Mouse (Mus musculus) kidney, embryonic 14.5 days (tissue): ENCODE data around the gene Boc. TPM values are rescaled to one million over a fixed set of nuclear protein-coding genes. Genes with fewer than 3 reads are reported as not detected.

Source experiments
- ATAC-seq: fragments of 200-750 bp; cut with Nextera tagmentation; 2 replicates; pipeline ENCODE4 v1.8.0; 2017; ENCODE audit warnings: moderate number of reproducible peaks, mild to moderate bottlenecking, moderate TSS enrichment, moderate library complexity; ENCODE audit not compliant: low FRiP score, low TSS enrichment
- H3K27ac ChIP-seq: fragments of 300-500 bp; sonication (generic); 2 replicates; pipeline ENCODE4 v1.5.1; 2014; ENCODE audit warnings: low read depth, mild to moderate bottlenecking, low read length, moderate library complexity, mixed read lengths
- H3K27me3 ChIP-seq: fragments of 300-500 bp; sonication (generic); 2 replicates; pipeline ENCODE4 v1.6.1; 2014; ENCODE audit warnings: mild to moderate bottlenecking, low read length; ENCODE audit not compliant: control insufficient read depth, insufficient read depth
- H3K36me3 ChIP-seq: fragments of 300-500 bp; sonication (generic); 2 replicates; pipeline ENCODE4 v1.6.1; 2014; ENCODE audit warnings: low read length, mixed read lengths; ENCODE audit not compliant: control insufficient read depth, insufficient read depth
- H3K4me1 ChIP-seq: fragments of 300-500 bp; sonication (generic); 2 replicates; pipeline ENCODE4 v1.6.1; 2014; ENCODE audit warnings: low read length, mixed read lengths; ENCODE audit not compliant: control insufficient read depth, insufficient read depth
- H3K4me2 ChIP-seq: fragments of 300-500 bp; sonication (generic); replicated peaks from 2 replicates; pipeline ENCODE4 v1.6.1; 2014; ENCODE audit warnings: low read depth, mild to moderate bottlenecking, low read length
- H3K4me3 ChIP-seq: fragments of 300-500 bp; sonication (generic); 2 replicates; pipeline ENCODE4 v1.5.1; 2014; ENCODE audit warnings: mild to moderate bottlenecking, low read length
- H3K9ac ChIP-seq: fragments of 300-500 bp; sonication (generic); 2 replicates; pipeline ENCODE4 v1.6.1; 2014; ENCODE audit warnings: low read depth, mild to moderate bottlenecking, low read length, moderate library complexity
- H3K9me3 ChIP-seq: fragments of 300-500 bp; sonication (generic); 2 replicates; pipeline ENCODE4 v1.6.1; 2016; ENCODE audit warnings: low read length; ENCODE audit not compliant: control insufficient read depth
- WGBS: fragments of 180-500 bp; shearing (Covaris S2); extraction: QIAGEN DNeasy Blood & Tissue Kit; methylation state at CpG from one replicate; pipeline ENCODE4 v1.1.7; 2014; 5-methylcytosine and 5-hydroxymethylcytosine counted together
- polyA plus RNA-seq: library from polyadenylated mRNA; unstranded; fragments of >200 nt; fragmentation: Nextera tagmentation; extraction: Ambion mirVana; gene quantifications from 2 replicates; pipeline ENCODE4 v1.2.1, GENCODE M21; 2014

Boc gene
- polyA plus RNA-seq, 1 experiment from 2014 or later = 23.5 TPM

DNA sequence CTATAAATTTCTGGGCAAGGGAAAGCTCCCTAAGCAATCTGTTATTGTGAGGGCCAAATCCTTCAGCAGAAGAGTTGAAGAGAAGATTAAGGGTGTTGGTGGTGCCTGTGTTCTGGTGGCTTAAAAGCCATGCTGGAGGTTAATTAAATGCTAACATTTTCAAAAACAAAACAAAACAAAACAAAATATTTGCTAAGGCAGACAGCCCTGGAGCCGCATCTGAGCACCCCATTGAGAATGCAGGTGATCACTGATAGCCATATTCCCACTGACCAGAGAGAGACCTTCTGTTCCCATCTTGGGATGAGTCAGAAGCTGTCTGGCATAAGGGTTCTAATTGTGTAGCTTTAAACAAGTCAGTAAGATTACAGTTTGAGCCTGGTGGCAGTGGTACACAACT is 19.9 kb upstream of the Boc start:
- no peak overlapping the region for H3K4me3 ChIP-seq
- H3K27ac ChIP-seq = no peak overlapping the region
- no peaks in the 10 kb centered on the region for H3K9me3 ChIP-seq
- H3K4me2 ChIP-seq = no peak overlapping the region
- 81% methylated on average over 1 of the region's 1 CpGs for WGBS
- no peaks in the 10 kb centered on the region for H3K36me3 ChIP-seq
- no peak for ATAC-seq
- H3K4me1 ChIP-seq = peaks cover 15% of the 10 kb centered on the region
- no peak overlapping the region for H3K9ac ChIP-seq
- no peaks in the 10 kb centered on the region for H3K27me3 ChIP-seq

DNA sequence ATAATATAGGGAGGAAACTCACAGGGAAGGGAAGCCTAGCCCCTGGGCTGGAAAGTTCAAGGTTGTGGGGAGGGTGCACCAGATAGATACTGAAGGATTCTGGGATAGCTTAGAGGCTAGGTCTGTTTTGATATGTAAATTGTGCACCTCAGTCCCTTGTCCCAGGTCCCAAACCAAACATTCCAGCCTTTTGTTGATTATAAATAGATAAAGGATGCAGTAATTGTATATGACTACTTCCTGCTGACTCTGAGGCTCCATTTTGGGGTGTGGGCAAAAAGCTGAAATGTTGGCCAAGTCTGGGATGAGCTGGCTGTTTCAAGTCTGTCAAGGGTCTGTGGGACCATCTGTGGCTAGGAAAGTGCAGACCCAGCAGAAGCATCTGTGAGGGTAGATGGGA is 9.4 kb upstream of the Boc start:
- Histone ChIP-seq H3K4me2 (no peak overlapping the region), H3K9ac (no peak overlapping the region), H3K9me3 (no peaks in the 10 kb centered on the region), H3K4me1 (peaks cover 12% of the 10 kb centered on the region), H3K4me3 (no peak overlapping the region), H3K27me3 (no peaks in the 10 kb centered on the region), H3K27ac (no peak overlapping the region), H3K36me3 (no peaks in the 10 kb centered on the region)
- ATAC-seq = no peak

DNA sequence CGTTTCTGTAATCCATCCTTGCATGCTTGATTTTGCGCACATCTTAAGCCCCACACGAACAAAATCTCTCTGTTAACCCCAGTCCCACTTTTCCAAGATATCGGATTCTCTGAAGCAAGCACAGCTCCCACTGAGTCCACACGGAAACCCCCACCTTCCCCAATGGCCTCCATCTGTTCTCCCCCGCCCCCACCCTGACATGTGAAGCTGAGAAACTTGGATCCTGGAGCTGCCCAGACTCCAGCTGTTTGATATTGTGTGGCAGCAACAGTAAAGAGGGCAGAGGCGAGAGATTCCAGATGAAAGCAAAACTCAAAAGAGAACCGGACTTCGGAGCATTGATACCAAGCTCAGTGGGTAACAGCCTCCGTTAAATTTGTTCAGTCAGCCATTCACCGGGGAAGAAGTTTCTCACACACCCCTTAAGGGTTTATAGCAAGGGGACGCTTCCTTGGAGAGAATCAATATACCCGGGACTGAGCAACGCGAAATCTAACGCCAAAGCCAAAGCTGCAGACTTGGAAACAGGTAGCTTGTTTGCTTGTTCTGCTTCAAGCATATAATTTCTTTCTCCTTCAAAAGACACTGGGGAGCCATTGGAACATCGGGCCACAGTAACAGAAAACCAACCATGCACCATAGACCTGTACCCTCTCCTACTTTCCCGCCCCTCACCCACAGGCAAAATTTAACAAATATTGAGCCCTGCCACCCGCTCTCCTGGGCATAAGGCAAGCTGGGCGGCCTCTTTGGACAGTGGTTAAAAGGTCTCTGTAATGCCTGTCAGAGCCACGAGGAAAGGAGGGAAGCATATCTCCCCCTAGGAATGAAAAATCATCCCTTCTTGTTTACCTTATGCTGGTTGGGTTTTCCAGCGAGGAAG is 6.9 kb upstream of the Boc start:
- no peaks in the 10 kb centered on the region for H3K27me3 ChIP-seq
- peaks cover 4% of the 10 kb centered on the region for H3K9me3 ChIP-seq
- 23% methylated on average over 22 of the region's 22 CpGs for WGBS
- peak overlapping the region; percentile 36 for H3K4me2 ChIP-seq
- ATAC-seq = peak; percentile 75; the same call in 1 of the 2 replicates
- H3K27ac ChIP-seq = no peak overlapping the region
- H3K4me1 ChIP-seq = peaks cover 12% of the 10 kb centered on the region
- no peak overlapping the region; the same call in 1 of the 2 replicates for H3K9ac ChIP-seq
- H3K36me3 ChIP-seq = no peaks in the 10 kb centered on the region
- H3K4me3 ChIP-seq = peak overlapping the region; percentile 17; the same call in 1 of the 2 replicates

DNA sequence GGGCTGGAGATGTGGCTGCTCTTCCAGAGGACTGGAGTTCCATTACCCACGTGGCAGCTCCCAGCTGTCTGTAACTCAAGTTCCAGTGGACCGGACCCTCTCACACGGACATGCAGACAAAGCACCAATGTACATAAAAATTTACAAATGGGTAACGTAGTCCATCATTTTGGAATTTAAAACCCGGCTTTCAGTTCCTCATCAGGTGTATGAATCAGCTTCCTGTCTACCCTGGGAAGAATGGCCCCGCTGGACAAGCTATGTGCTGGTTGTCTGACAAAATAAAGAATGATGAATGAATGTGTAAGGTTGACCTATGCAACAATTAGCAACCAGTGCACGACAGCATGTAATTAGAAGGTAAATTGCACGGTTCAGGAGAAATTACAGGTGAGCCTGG is 5.7 kb upstream of the Boc start:
- WGBS = 41% methylated on average over 8 of the region's 8 CpGs
- no peak for ATAC-seq
- Histone ChIP-seq H3K4me1 (peaks cover 14% of the 10 kb centered on the region), H3K36me3 (no peaks in the 10 kb centered on the region), H3K9me3 (peaks cover 5% of the 10 kb centered on the region), H3K4me2 (no peak overlapping the region), H3K27ac (no peak overlapping the region), H3K9ac (no peak overlapping the region), H3K27me3 (no peaks in the 10 kb centered on the region), H3K4me3 (no peak overlapping the region)

DNA sequence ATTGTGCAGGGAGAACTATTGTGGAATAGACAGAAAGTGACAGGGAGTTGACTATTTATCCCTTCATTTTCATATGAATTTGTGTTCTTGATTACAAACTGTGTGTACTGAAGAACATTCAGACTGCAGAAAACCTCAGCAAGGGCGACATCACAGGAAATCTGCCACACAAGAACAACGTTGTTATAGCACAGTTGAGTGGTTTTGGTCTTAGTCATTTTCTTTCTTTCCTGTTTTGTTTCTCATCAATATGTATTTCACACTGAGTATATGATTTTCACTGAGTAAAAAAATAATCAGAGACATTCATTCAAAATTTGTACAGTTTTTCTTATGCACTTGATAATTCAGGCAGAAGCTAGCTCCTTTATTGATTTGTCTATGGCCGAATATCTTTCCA is 3.4 kb upstream of the Boc start:
- H3K9me3 ChIP-seq = peaks cover 5% of the 10 kb centered on the region
- H3K4me3 ChIP-seq = no peak overlapping the region
- no peaks in the 10 kb centered on the region for H3K27me3 ChIP-seq
- WGBS = 64% methylated on average over 3 of the region's 3 CpGs
- H3K9ac ChIP-seq = no peak overlapping the region
- no peak overlapping the region for H3K27ac ChIP-seq
- no peaks in the 10 kb centered on the region for H3K36me3 ChIP-seq
- H3K4me1 ChIP-seq = peaks cover 21% of the 10 kb centered on the region
- no peak overlapping the region for H3K4me2 ChIP-seq
- no peak for ATAC-seq

DNA sequence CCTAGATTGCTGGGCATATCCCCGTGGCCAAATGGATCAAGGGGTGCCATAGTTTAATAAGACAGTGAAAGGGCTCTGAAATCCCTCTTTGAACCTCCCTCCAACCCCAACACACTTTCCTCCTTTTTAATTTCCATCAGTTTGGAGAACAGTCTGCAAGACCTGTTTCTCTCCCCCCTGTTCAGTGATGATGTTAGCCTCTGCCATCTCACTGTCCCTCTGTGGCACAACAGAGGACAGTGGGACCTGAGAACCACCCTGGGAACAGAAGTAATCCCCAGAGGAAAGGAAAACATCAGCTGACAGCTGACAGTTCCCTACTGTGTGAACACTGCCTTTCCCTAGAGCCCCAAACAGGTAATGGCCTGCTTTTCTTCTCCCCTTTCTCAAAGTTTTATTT is 1.5 kb upstream of the Boc start:
- ATAC-seq = no peak
- Histone ChIP-seq H3K4me1 (peaks cover 30% of the 10 kb centered on the region), H3K27me3 (no peaks in the 10 kb centered on the region), H3K27ac (no peak overlapping the region), H3K36me3 (no peaks in the 10 kb centered on the region), H3K4me3 (no peak overlapping the region), H3K9me3 (peaks cover 5% of the 10 kb centered on the region), H3K4me2 (no peak overlapping the region), H3K9ac (no peak overlapping the region)
- WGBS = 52% methylated on average over 1 of the region's 1 CpGs

DNA sequence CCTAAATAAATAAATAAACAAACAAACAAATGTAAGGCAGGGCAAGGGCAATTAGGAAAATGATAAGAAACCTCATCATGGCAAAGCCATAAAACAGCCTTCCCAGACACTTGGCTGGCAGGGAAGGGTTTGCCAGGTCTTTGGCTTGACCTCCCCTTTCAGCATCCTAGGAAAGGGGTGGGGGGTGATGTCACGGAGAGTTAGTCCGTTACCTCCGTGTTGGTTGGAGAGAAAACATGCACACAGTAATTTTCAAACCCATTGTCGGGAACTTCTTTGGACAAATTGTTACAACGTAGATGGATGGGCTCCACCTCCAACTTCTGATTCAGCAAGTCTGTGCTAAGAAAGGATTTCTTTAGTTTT is 616 bp upstream of the Boc start:
- Histone ChIP-seq H3K27ac (no peak overlapping the region), H3K9ac (no peak overlapping the region)
- 10% methylated on average over 5 of the region's 5 CpGs for WGBS

DNA sequence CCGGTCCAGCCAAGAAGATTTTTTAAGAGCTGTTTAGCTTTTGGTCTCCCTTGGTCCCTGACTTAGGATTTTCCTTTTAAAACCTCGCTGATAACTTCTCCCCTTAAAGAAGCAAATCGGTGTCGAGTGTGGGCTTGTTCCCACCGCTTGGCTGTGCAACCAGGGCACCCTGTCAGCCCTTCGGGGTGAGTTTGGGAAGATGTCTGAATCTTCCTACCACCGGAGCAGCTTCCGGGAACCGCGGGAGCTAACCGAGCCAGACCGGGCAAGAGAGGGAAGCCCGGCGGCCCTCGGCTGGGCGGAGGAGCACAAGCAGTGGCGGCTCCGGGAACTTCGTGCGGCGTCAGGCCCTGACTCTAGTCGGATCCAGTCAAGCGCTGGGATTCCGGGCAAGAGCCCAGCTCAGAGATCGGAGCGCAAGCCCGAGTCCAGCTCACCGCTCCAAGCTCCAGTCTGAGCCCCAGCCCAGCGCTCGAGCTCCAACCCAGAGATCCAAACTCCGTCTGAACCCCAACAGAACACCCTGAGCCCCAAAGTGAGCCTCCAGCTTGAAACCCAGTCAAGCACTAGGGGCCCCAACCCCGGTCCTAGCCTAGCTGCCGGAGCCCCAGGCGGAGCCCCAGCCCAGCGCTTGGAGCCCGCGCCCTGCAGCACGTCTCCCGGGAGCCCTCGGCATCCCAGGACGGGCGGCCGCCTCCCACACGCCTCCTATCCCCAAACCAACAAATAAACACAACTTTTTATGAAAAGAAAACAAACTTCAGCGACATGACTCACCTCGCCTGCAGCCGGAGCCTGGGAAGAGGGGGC is 831 bp downstream of the Boc start:
- Histone ChIP-seq H3K4me1 (peaks cover 35% of the 10 kb centered on the region), H3K36me3 (no peaks in the 10 kb centered on the region), H3K4me3 (peak overlapping the region; percentile 93), H3K4me2 (peak overlapping the region; percentile 65), H3K27ac (peak overlapping the region; percentile 95), H3K27me3 (no peaks in the 10 kb centered on the region), H3K9ac (peak overlapping the region; percentile 99), H3K9me3 (peaks cover 5% of the 10 kb centered on the region)
- peak; percentile 82 for ATAC-seq
- 0% methylated on average over 47 of the region's 47 CpGs for WGBS

More for the DNA sequence above, 616 bp upstream of the Boc start:
- peaks cover 5% of the 10 kb centered on the region for H3K9me3 ChIP-seq
- no peaks in the 10 kb centered on the region for H3K36me3 ChIP-seq
- no peak for ATAC-seq
- no peaks in the 10 kb centered on the region for H3K27me3 ChIP-seq
- peak overlapping the region; percentile 93 for H3K4me3 ChIP-seq
- H3K4me2 ChIP-seq = peak overlapping the region; percentile 65
- H3K4me1 ChIP-seq = peaks cover 31% of the 10 kb centered on the region

DNA sequence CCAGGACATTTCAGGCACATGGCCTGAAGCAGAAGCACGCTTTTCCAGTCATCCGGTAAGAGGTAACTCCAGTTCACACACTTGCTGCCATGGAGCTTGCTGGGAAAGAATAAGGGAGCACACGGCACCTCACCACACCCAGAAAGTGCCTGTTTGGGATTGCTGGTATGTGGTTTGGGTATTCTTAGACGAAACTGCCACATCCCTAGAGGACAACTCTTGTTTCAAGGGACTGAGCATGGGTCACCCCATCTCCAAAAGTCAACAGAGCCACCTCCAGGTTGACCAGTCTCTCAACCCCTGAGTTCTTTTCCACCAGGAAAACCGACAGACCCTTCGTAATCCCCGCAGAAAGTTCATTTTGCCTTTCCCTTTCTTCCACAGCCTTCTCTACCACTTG is 1.6 kb downstream of the Boc start:
- peaks cover 41% of the 10 kb centered on the region for H3K4me1 ChIP-seq
- peak overlapping the region; percentile 99 for H3K9ac ChIP-seq
- peak overlapping the region; percentile 93 for H3K4me3 ChIP-seq
- no peak for ATAC-seq
- no peaks in the 10 kb centered on the region for H3K36me3 ChIP-seq
- 7% methylated on average over 7 of the region's 7 CpGs for WGBS
- peaks cover 5% of the 10 kb centered on the region for H3K9me3 ChIP-seq
- H3K4me2 ChIP-seq = peak overlapping the region; percentile 65
- no peaks in the 10 kb centered on the region for H3K27me3 ChIP-seq
- H3K27ac ChIP-seq = peak overlapping the region; percentile 95; the same call in 1 of the 2 replicates
